ENCODE assay signal across 27 mouse cellular contexts in the genomic region with DNA sequence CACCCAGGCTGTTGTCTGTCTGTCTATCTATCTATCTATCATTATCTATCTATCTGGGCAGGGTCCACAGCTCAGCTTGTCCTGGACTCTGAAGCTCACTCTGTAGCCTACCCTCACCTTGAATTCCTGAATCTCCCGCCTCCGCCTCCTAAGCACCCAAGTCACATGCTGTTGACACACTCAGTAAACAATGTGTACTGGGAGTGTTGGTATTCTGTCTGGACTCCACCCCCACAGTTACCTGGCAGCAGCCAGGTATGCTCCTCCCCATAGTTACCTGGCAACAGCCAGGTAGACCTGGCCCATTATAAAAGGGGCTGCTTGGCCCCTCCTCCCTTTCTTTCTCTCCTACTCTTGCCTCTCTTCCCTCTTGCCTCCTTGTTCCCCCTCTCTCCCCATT. TPM values are rescaled to one million over a fixed set of nuclear protein-coding genes. Genes with fewer than 3 reads are reported as not detected.
DNase-seq lines count a peak whose midpoint lies in the region; ATAC-seq and TF ChIP-seq lines count a peak whose summit lies in the region.
"Had no signal": no experiment of that assay in that cellular context is flagged by ENCODE, and none has a peak within 500 bp of the region (broad histone marks: within the 10 kb centered on the region; RNA-seq: fewer than 3 reads in every experiment).

No protein-coding gene starts in this region.

- peak; percentile 33 for ATAC-seq in stomach, embryonic 15.5 days (ENCODE audit: insufficient read depth, low FRiP score, low read depth)
- ATAC-seq in midbrain, postnatal 0 days (ENCODE audit: low FRiP score), result no peak

- peak; percentile 8 for DNase-seq in cerebellum, adult 9-10 months
- DNase-seq in cerebellum, adult 8-10 months, result no peak
- DNase-seq in kidney, postnatal 14 days, result peak; percentile 28
- DNase-seq in kidney, postnatal 10 days, result no peak
- no peak for DNase-seq in midbrain, postnatal 0 days (ENCODE audit: low spot score)
- no peak for DNase-seq in spleen, postnatal 14 days (ENCODE audit: low spot score in 2 of 2)
- DNase-seq: cerebellum, adult 11 months; cerebellum, postnatal 14 days; gastrocnemius, postnatal 36 days; heart, adult 2 months; heart, postnatal 14 days; kidney, postnatal 25 days; layer of hippocampus, postnatal 36 days; lung, embryonic 14.5 days; right cerebral cortex, adult 18-20 months; right cerebral cortex, postnatal 4 days; thymus, postnatal 36 days had no signal

- no peak overlapping the region for H3K4me2 ChIP-seq in stomach, embryonic 15.5 days
- no peak overlapping the region for H3K4me2 ChIP-seq in midbrain, postnatal 0 days (ENCODE audit: low read depth, low read length, poor library complexity, severe bottlenecking)

- TF ChIP-seq CTCF in ES-Bruce4 (IDR thresholded peaks at IDR 0.05; ENCODE audit: low read depth, low read length), result no peak
- no peak for TF ChIP-seq CTCF in midbrain, postnatal 0 days (IDR thresholded peaks at IDR 0.05)

- no peak for TF ChIP-seq POLR2A in ES-Bruce4 (IDR thresholded peaks at IDR 0.05; ENCODE audit: insufficient read depth, low read length)

- no peaks in the 10 kb centered on the region for H3K9me3 ChIP-seq in ES-Bruce4 (replicated peaks; ENCODE audit: control insufficient read depth, insufficient read depth, low read length, poor library complexity, severe bottlenecking)
- no peaks in the 10 kb centered on the region for H3K9me3 ChIP-seq in stomach, embryonic 15.5 days
- no peaks in the 10 kb centered on the region for H3K9me3 ChIP-seq in midbrain, postnatal 0 days (ENCODE audit: low read length)
- H3K9me3 ChIP-seq: embryonic facial prominence, embryonic 12.5 days; forebrain, embryonic 12.5 days; heart, embryonic 13.5 days; hindbrain, embryonic 12.5 days; neural tube, embryonic 15.5 days had no signal

- no peak overlapping the region for H3K9ac ChIP-seq in ES-Bruce4 (ENCODE audit: low read depth, poor library complexity, severe bottlenecking)
- H3K9ac ChIP-seq in stomach, embryonic 15.5 days, result no peak overlapping the region
- no peak overlapping the region for H3K9ac ChIP-seq in midbrain, postnatal 0 days (replicated peaks; ENCODE audit: low read length, poor library complexity, severe bottlenecking)
- H3K9ac ChIP-seq: embryonic facial prominence, embryonic 12.5 days; neural tube, embryonic 15.5 days had no signal

- H3K27me3 ChIP-seq in ES-Bruce4 (ENCODE audit: control insufficient read depth, insufficient read depth, low read length, poor library complexity, severe bottlenecking), result no peaks in the 10 kb centered on the region
- no peaks in the 10 kb centered on the region for H3K27me3 ChIP-seq in stomach, embryonic 15.5 days (replicated peaks)
- H3K27me3 ChIP-seq in midbrain, postnatal 0 days (ENCODE audit: insufficient read depth, low read length), result 0 out of 2 replicates have a peak, but pooled peaks cover 5% of the 10 kb centered on the region

- 0 out of 2 replicates have a peak overlapping the region, but pooled peaks have one; percentile 12 for H3K27ac ChIP-seq in ES-Bruce4 (ENCODE audit: insufficient read depth, low read length)
- no peak overlapping the region for H3K27ac ChIP-seq in stomach, embryonic 15.5 days
- H3K27ac ChIP-seq in midbrain, postnatal 0 days (ENCODE audit: low read depth, low read length), result no peak overlapping the region
- H3K27ac ChIP-seq: embryonic facial prominence, embryonic 12.5 days; forebrain, embryonic 12.5 days; heart, adult 2 months; heart, embryonic 13.5 days; hindbrain, embryonic 12.5 days; neural tube, embryonic 15.5 days had no signal

- peaks cover 12% of the 10 kb centered on the region for H3K4me1 ChIP-seq in ES-Bruce4 (ENCODE audit: control insufficient read depth, insufficient read depth, low read length)
- H3K4me1 ChIP-seq in stomach, embryonic 15.5 days, result peaks cover 39% of the 10 kb centered on the region
- no peaks in the 10 kb centered on the region for H3K4me1 ChIP-seq in midbrain, postnatal 0 days (ENCODE audit: insufficient read depth, low read length)

- TF ChIP-seq EP300 in ES-Bruce4 (IDR thresholded peaks at IDR 0.05; ENCODE audit: insufficient read depth, low read depth, low read length), result no peak

- 66% methylated on average over 2 of the region's 2 CpGs for WGBS in stomach, embryonic 15.5 days
- 95% methylated on average over 2 of the region's 2 CpGs for WGBS in midbrain, postnatal 0 days

- no peaks in the 10 kb centered on the region for H3K36me3 ChIP-seq in ES-Bruce4 (ENCODE audit: control insufficient read depth, insufficient read depth, low read length, poor library complexity, severe bottlenecking)
- H3K36me3 ChIP-seq in stomach, embryonic 15.5 days, result no peaks in the 10 kb centered on the region
- no peaks in the 10 kb centered on the region for H3K36me3 ChIP-seq in midbrain, postnatal 0 days (ENCODE audit: insufficient read depth, low read length)
- H3K36me3 ChIP-seq: embryonic facial prominence, embryonic 12.5 days; forebrain, embryonic 12.5 days; heart, embryonic 13.5 days; hindbrain, embryonic 12.5 days; neural tube, embryonic 15.5 days had no signal

- no peak overlapping the region for H3K4me3 ChIP-seq in ES-Bruce4 (ENCODE audit: low read depth, low read length)
- H3K4me3 ChIP-seq in stomach, embryonic 15.5 days (replicated peaks), result no peak overlapping the region
- no peak overlapping the region for H3K4me3 ChIP-seq in midbrain, postnatal 0 days (ENCODE audit: low read depth, low read length)

RNA-seq across cellular contexts. Expression of gene Ppp1r14a, which starts 1.0 kb away (rescaled TPM):
- 22.1 and 29.1 TPM in 2 replicates for polyA plus RNA-seq in ES-Bruce4 (2011; ENCODE audit: insufficient read depth, insufficient read length, low read depth, missing spikeins)
- polyA plus RNA-seq in stomach, embryonic 15.5 days (2015; fragmentation: Nextera tagmentation; extraction: Ambion mirVana), result 42.7 and 56.7 TPM in 2 replicates
- 1.3 TPM in 2 replicates for total RNA-seq in midbrain, postnatal 0 days (2014; rRNA removed)
- polyA plus RNA-seq in midbrain, postnatal 0 days (2015; fragmentation: Nextera tagmentation; extraction: Ambion mirVana), result 1.4 and 1.7 TPM in 2 replicates

RNA-seq across cellular contexts. Expression of gene Spint2, which starts 6.4 kb away (rescaled TPM):
- 264 and 288 TPM in 2 replicates for polyA plus RNA-seq in ES-Bruce4 (2011; ENCODE audit: insufficient read depth, insufficient read length, low read depth, missing spikeins)
- polyA plus RNA-seq in stomach, embryonic 15.5 days (2015; fragmentation: Nextera tagmentation; extraction: Ambion mirVana), result 525 and 574 TPM in 2 replicates
- total RNA-seq in midbrain, postnatal 0 days (2014; rRNA removed), result 46.6 and 47.7 TPM in 2 replicates
- polyA plus RNA-seq in midbrain, postnatal 0 days (2015; fragmentation: Nextera tagmentation; extraction: Ambion mirVana), result 148 and 153 TPM in 2 replicates

RNA-seq across cellular contexts. Expression of gene Dpf1, which starts 15.7 kb away (rescaled TPM):
- 5.9 and 6.1 TPM in 2 replicates for polyA plus RNA-seq in ES-Bruce4 (2011; ENCODE audit: insufficient read depth, insufficient read length, low read depth, missing spikeins)
- 7.6 and 8.2 TPM in 2 replicates for polyA plus RNA-seq in stomach, embryonic 15.5 days (2015; fragmentation: Nextera tagmentation; extraction: Ambion mirVana)
- 192 and 197 TPM in 2 replicates for total RNA-seq in midbrain, postnatal 0 days (2014; rRNA removed)
- 160 and 162 TPM in 2 replicates for polyA plus RNA-seq in midbrain, postnatal 0 days (2015; fragmentation: Nextera tagmentation; extraction: Ambion mirVana)
- total RNA-seq: liver, adult 2 months had no signal

RNA-seq across cellular contexts. Expression of gene 2200002D01Rik, which starts 39.8 kb away (rescaled TPM):
- 33.6 and 34.1 TPM in 2 replicates for polyA plus RNA-seq in ES-Bruce4 (2011; ENCODE audit: insufficient read depth, insufficient read length, low read depth, missing spikeins)
- 67.4 and 70.6 TPM in 2 replicates for polyA plus RNA-seq in stomach, embryonic 15.5 days (2015; fragmentation: Nextera tagmentation; extraction: Ambion mirVana)
- 0.52 TPM in 1 of 2 replicates, not detected in the other for total RNA-seq in midbrain, postnatal 0 days (2014; rRNA removed)
- polyA plus RNA-seq in midbrain, postnatal 0 days (2015; fragmentation: Nextera tagmentation; extraction: Ambion mirVana), result 1.2 and 2.0 TPM in 2 replicates
- total RNA-seq: layer of hippocampus, postnatal 36 days; left cerebral cortex, postnatal 10 days had no signal
- polyA plus RNA-seq: erythroblast, embryonic 14.5 days had no signal

RNA-seq across cellular contexts. Expression of gene Yif1b, which starts 50.0 kb away (rescaled TPM):
- 50.9 and 55.2 TPM in 2 replicates for polyA plus RNA-seq in ES-Bruce4 (2011; ENCODE audit: insufficient read depth, insufficient read length, low read depth, missing spikeins)
- polyA plus RNA-seq in stomach, embryonic 15.5 days (2015; fragmentation: Nextera tagmentation; extraction: Ambion mirVana), result 83.7 and 85.8 TPM in 2 replicates
- 121 and 127 TPM in 2 replicates for total RNA-seq in midbrain, postnatal 0 days (2014; rRNA removed)
- polyA plus RNA-seq in midbrain, postnatal 0 days (2015; fragmentation: Nextera tagmentation; extraction: Ambion mirVana), result 122 and 140 TPM in 2 replicates

Comparison
In these comparisons a context has a peak if more than half of its experiments do, and no peak if none do; other contexts are left out.
1. DNase-seq: peak in cerebellum, adult 9-10 months (single experiment) and kidney, postnatal 14 days (single experiment); none in cerebellum, adult 8-10 months (single experiment), kidney, postnatal 10 days (single experiment), midbrain, postnatal 0 days (single experiment) and spleen, postnatal 14 days (0 of 2).
2. RNA of gene Dpf1, which starts 15.7 kb away (polyA plus RNA-seq): 160 to 162 TPM in midbrain, postnatal 0 days; 7.6 to 8.2 TPM in stomach, embryonic 15.5 days and 5.9 to 6.1 TPM in ES-Bruce4; every median in the first group is over 10 times any median in the second.